Mouse (Mus musculus): ENCODE measurements around the gene Gm20422. TPM values are rescaled to one million over a fixed set of nuclear protein-coding genes. Genes with fewer than 3 reads are reported as not detected.

Gm20422 gene
- polyA plus RNA-seq, 1 experiment from 2014 or later, result 0.19 TPM

DNA sequence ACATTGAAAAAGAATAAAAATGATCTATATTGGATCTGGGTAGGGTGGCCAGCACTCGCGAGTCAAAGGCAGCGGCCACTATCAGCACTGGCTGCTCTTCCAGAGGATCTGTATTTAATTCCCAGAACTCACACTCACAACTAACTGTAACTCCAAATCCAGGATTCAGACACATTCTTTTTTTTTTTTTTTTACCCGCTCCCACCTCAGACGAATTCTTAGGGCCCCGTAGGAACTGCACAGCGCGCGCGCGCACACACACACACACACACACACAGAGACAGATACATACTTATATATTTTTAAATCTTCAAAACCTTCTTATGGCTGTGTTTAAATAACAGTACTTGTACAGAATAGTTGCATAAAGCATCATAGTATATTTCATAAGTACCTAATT, 15.7 kb upstream of the Gm20422 start:
- peak overlapping the region; percentile 100 for H3K4me3 ChIP-seq
- no peaks in the 10 kb centered on the region for H3K9me3 ChIP-seq (replicated peaks)
- H3K36me3 ChIP-seq, result peaks cover 29% of the 10 kb centered on the region
- peak overlapping the region; percentile 96 for H3K27ac ChIP-seq
- H3K27me3 ChIP-seq (ENCODE audit: low read depth, poor library complexity, severe bottlenecking), result no peaks in the 10 kb centered on the region
- H3K4me1 ChIP-seq, result peaks cover 23% of the 10 kb centered on the region
- no peak for DNase-seq (ENCODE audit: low spot score)
- 34% methylated on average over 11 of the region's 11 CpGs for WGBS

DNA sequence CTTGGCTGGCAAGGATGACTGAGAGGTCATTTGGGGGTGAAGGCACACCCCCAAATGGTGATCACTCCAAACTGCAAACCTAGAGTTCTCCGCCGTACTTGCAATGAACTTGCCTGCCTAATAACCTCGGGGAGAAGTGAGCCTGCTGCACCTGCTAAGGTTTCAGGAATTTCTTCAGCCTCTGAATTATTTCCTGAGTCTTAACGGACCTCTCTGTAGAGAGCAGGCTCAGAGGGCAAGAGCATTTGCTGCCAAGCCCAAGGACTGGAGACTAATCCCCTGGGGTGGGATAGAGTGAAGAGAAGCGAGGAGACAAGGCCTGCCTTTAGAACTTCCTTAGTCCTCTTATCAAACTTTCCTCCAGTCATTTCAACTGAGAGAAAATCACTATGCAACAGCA, 15.0 kb upstream of the Gm20422 start:
- no peaks in the 10 kb centered on the region for H3K9me3 ChIP-seq (replicated peaks)
- WGBS, result 78% methylated on average over 5 of the region's 5 CpGs
- no peak overlapping the region for H3K27ac ChIP-seq
- peaks cover 22% of the 10 kb centered on the region for H3K36me3 ChIP-seq
- peak overlapping the region; percentile 100 for H3K4me3 ChIP-seq
- peaks cover 23% of the 10 kb centered on the region for H3K4me1 ChIP-seq
- no peaks in the 10 kb centered on the region for H3K27me3 ChIP-seq (ENCODE audit: low read depth, poor library complexity, severe bottlenecking)
- DNase-seq (ENCODE audit: low spot score), result peak; percentile 25

DNA sequence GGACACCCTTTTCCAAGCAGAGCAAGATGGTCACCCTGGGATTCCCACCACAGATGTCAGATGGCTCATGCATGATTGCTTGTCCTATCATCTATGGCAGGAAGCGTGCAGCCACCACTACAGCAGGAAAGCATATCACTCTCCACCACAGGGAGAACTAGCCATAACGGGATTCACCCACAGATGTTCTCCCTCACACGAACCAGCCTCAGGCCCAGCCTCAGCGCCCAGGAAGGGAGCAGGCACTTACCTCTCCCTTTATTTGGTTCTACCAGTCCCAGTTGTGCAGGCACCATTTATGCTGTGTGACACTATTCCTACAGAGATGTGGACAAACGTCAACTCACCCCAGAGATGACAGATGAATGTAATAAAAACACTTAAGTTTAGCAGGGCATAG, 14.4 kb upstream of the Gm20422 start:
- WGBS, result 90% methylated on average over 5 of the region's 5 CpGs
- no peak overlapping the region for H3K4me3 ChIP-seq
- H3K9me3 ChIP-seq (replicated peaks), result no peaks in the 10 kb centered on the region
- peaks cover 16% of the 10 kb centered on the region for H3K36me3 ChIP-seq
- peaks cover 23% of the 10 kb centered on the region for H3K4me1 ChIP-seq
- H3K27me3 ChIP-seq (ENCODE audit: low read depth, poor library complexity, severe bottlenecking), result no peaks in the 10 kb centered on the region
- peak; percentile 18 for DNase-seq (ENCODE audit: low spot score)
- no peak overlapping the region for H3K27ac ChIP-seq

DNA sequence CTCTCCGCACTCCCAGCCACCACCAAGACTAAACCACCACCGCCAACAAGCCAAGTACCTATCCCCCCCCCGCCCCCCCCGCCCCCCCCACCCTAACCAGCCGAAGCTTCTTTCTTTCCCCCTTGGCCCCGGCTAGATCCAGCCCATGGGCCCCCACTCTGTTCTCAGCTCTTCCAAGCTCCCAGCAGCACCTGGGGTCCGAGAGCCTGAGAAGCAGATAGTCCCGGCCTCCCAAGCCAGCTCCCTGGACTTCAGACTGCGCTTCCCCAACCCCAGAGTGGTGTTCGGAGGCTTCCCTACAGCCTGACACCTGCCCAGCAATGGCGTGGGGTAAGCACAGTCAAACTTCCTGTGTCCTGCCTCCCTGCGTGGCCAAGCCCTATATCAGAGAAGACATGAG, 2.4 kb upstream of the Gm20422 start:
- peaks cover 7% of the 10 kb centered on the region; the same call in 1 of the 2 replicates for H3K36me3 ChIP-seq
- 70% methylated on average over 12 of the region's 12 CpGs for WGBS
- H3K4me1 ChIP-seq, result peaks cover 21% of the 10 kb centered on the region
- no peak overlapping the region for H3K4me3 ChIP-seq
- DNase-seq (ENCODE audit: low spot score), result no peak
- H3K9me3 ChIP-seq (replicated peaks), result no peaks in the 10 kb centered on the region
- no peak overlapping the region for H3K27ac ChIP-seq
- no peaks in the 10 kb centered on the region for H3K27me3 ChIP-seq (ENCODE audit: low read depth, poor library complexity, severe bottlenecking)

DNA sequence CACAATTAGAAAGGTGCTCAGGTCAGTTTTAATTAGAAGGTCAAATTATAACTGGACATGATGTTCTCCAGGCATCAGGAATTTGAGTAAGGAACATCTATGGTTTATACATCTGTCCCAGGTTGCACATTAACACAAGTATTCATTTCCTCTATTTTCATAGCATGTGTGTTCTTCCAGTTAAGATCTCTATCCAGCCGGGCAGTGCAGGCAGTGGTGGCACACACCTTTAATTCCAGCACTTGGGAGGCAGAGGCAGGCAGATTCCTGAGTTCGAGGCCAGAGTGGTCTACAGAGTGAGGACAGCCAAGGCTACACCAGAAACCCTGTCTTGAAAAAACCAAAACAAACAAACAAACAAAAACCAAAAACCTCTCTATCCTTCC, 456 bp upstream of the Gm20422 start:
- H3K36me3 ChIP-seq, result peaks cover 25% of the 10 kb centered on the region
- peak overlapping the region; percentile 98 for H3K27ac ChIP-seq
- H3K27me3 ChIP-seq (ENCODE audit: low read depth, poor library complexity, severe bottlenecking), result no peaks in the 10 kb centered on the region
- peaks cover 31% of the 10 kb centered on the region for H3K4me1 ChIP-seq
- 65% methylated on average over 2 of the region's 2 CpGs for WGBS
- H3K9me3 ChIP-seq (replicated peaks), result no peaks in the 10 kb centered on the region
- no peak for DNase-seq (ENCODE audit: low spot score)
- peak overlapping the region; percentile 78 for H3K4me3 ChIP-seq

DNA sequence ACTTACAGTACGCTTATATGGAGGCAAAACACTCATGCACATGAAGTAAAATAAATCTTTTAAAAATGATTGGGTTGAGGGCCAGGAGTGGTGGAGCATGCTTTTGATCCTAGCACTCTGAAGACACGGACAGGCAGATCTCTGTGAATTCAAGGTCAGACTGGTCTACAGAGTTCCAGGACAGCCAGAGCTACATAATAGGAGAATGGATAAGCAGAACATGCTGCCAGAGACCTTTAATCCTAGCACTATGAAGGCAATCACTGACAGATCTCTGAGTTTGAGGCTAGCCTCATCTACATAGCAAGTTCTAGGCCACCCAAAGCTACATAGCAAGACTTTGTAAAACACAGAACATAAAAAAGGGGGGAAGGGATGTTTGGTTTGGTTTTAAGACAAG, 2.6 kb downstream of the Gm20422 start:
- Histone ChIP-seq H3K27me3 (ENCODE audit: low read depth, poor library complexity, severe bottlenecking) (no peaks in the 10 kb centered on the region), H3K9me3 (replicated peaks) (no peaks in the 10 kb centered on the region), H3K4me3 (no peak overlapping the region), H3K36me3 (peaks cover 56% of the 10 kb centered on the region), H3K27ac (no peak overlapping the region), H3K4me1 (peaks cover 35% of the 10 kb centered on the region)
- DNase-seq (ENCODE audit: low spot score), result no peak
- WGBS, result 88% methylated on average over 2 of the region's 2 CpGs

DNA sequence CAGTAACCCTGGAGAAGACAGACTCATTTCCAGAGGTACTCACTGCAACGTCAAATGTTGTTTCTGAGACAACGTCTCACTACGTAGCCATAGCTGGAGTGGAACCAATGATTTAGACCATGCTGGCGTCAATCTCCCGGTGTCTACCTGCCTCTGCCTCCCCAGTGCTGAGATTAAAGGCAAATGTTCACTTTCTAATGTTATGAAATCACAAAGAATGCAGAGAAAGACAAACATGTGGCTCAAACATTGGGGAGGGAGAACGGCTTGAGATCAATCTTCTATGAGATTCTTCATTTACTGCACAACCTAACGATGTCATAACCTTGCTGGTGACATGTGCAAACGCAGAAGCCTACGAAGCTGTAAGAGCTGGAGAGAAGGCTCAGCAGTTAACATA, 3.5 kb downstream of the Gm20422 start:
- 89% methylated on average over 9 of the region's 9 CpGs for WGBS
- no peaks in the 10 kb centered on the region for H3K27me3 ChIP-seq (ENCODE audit: low read depth, poor library complexity, severe bottlenecking)

DNA sequence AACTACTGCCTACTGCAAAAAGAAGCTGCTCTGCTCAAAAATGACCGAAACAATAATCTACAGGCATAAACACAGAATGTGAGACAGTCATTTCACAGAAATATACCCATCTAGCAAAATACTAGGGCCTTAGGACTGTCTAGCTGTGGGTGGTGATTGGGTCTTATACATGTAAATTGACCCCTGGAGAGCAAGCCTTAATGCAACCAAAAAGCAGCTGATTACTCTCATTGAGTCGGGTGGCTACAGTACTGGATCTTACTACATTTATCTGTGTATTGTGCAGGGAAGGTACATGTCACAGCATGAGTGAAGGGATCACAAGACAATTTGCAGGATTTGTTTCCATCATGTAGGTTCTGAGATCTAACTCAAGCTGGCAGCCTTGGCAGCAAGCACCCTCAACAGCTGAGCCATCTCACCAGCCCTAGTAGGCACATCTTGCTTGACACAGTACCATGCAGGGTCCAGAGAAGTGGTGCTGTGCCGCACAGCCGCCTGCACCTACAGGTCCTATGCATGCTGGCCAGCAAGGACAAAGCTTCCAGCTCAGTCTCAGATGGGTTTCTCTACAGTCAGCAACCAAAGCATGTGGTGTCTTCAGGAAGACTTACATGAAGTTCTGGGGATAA, 12.8 kb downstream of the Gm20422 start:
- Histone ChIP-seq H3K27me3 (ENCODE audit: low read depth, poor library complexity, severe bottlenecking) (no peaks in the 10 kb centered on the region), H3K9me3 (replicated peaks) (no peaks in the 10 kb centered on the region), H3K4me1 (no peaks in the 10 kb centered on the region), H3K36me3 (peaks cover 95% of the 10 kb centered on the region), H3K4me3 (no peak overlapping the region), H3K27ac (no peak overlapping the region)
- WGBS, result 91% methylated on average over 4 of the region's 4 CpGs
- no peak for DNase-seq (ENCODE audit: low spot score)

More for the DNA sequence above, 3.5 kb downstream of the Gm20422 start:
- Histone ChIP-seq H3K36me3 (peaks cover 65% of the 10 kb centered on the region), H3K4me1 (peaks cover 35% of the 10 kb centered on the region), H3K4me3 (no peak overlapping the region), H3K27ac (no peak overlapping the region), H3K9me3 (replicated peaks) (no peaks in the 10 kb centered on the region)
- DNase-seq (ENCODE audit: low spot score), result no peak

DNA sequence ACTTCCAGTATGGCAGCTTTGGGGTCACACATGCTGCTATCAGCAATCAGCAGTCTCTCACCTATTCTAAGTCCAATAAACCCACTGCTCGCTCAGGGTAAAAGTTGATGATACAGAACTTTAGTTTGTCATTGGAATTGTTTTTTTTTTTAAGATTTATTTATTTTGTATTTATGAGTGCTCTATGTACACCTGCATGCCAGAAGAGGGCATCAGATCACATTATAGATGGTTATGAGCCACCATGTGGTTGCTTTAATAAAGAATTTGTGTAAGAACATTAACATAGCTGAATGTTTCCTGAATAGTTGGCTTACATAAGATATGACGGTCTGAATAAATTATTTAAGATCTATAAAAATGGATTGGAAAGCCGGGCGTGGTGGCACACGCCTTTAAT, 16.4 kb downstream of the Gm20422 start:
- Histone ChIP-seq H3K36me3 (peaks cover 78% of the 10 kb centered on the region), H3K4me1 (no peaks in the 10 kb centered on the region), H3K27me3 (ENCODE audit: low read depth, poor library complexity, severe bottlenecking) (no peaks in the 10 kb centered on the region), H3K4me3 (no peak overlapping the region), H3K9me3 (replicated peaks) (no peaks in the 10 kb centered on the region), H3K27ac (no peak overlapping the region)
- DNase-seq (ENCODE audit: low spot score), result no peak
- WGBS, result 96% methylated on average over 5 of the region's 5 CpGs

DNA sequence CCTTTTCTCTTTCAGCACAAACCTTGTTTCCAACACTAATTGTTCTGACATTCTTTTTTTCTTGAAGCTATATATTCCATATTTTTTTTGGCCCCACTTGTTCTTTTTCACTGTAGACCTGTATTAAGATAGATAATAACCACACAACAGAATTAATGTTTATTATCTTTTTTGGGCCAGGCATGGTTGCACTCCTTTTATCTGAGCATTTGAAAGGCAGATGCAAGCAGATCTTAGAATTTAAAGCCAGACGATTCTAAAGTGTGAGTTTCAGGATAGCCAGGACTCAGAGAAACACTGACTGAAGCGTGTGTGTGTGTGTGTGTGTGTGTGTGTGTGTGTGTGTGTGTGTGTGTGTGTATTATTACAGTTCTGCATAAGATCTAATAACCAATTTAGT, 22.2 kb downstream of the Gm20422 start:
- no peak overlapping the region for H3K4me3 ChIP-seq
- no peaks in the 10 kb centered on the region for H3K9me3 ChIP-seq (replicated peaks)
- no peak overlapping the region for H3K27ac ChIP-seq
- WGBS, result 95% methylated on average over 2 of the region's 2 CpGs
- H3K4me1 ChIP-seq, result peaks cover 8% of the 10 kb centered on the region; the same call in 1 of the 2 replicates
- DNase-seq (ENCODE audit: low spot score), result no peak
- no peaks in the 10 kb centered on the region for H3K27me3 ChIP-seq (ENCODE audit: low read depth, poor library complexity, severe bottlenecking)
- H3K36me3 ChIP-seq, result peaks cover 30% of the 10 kb centered on the region

DNA sequence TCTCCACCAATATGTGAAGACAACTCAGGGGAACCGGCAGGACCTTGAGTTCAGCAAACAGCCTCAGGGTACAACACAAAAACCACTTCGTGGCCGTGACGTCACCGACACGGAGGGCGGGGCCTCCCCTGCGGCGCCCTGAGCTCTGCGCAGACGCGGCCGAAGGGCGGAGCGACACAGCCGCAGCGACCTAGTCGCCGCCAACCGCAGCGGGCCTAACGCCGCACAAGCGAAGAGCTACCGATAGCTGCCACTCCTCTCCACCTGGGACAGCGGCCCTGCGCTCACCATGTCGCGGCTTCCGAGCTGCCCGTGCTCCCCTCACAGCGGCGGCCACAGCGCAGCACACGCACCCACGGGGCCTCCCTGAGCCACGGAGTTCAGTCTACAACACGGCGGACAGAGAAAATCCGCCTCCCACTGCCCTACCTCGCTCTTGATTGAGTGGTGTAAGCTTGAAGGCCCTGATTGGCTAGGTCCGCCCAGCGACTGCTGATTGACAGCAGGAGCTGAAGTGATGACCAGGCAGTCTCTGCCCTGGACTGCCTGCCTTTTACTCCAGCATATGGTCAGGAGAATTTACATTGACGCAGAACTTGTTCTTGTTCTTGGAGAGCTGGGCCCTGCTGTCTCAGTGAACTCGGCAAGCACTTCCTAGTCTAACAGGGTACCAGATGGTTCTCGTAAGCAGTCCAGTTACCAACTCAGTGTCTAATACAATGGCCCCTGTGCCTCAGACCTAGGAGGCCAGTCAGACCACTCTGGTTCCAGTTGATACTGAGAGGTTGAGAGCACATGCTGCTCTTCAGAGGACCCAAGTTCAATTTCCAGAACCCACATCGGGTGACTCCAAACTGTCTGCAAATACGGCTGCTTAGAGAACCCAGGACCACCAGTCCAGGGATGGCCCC, 24.9 kb downstream of the Gm20422 start, which contains the start of gene Zfp963:
Gene Zfp963, minus strand, starts transcription at position 427 of the 911 bp plus-strand sequence.
- H3K27me3 ChIP-seq (ENCODE audit: low read depth, poor library complexity, severe bottlenecking), result no peaks in the 10 kb centered on the region
- peaks cover 13% of the 10 kb centered on the region; the same call in 1 of the 2 replicates for H3K36me3 ChIP-seq
- H3K4me3 ChIP-seq, result peak within 1 kb of the TSS; percentile 72
- H3K9me3 ChIP-seq (replicated peaks), result no peaks in the 10 kb centered on the region
- peaks cover 8% of the 10 kb centered on the region; the same call in 1 of the 2 replicates for H3K4me1 ChIP-seq
- H3K27ac ChIP-seq, result peak within 1 kb of the TSS; percentile 96
- peak; percentile 95 for DNase-seq (ENCODE audit: low spot score)
- WGBS, result 3% methylated on average over 48 of the region's 48 CpGs

DNA sequence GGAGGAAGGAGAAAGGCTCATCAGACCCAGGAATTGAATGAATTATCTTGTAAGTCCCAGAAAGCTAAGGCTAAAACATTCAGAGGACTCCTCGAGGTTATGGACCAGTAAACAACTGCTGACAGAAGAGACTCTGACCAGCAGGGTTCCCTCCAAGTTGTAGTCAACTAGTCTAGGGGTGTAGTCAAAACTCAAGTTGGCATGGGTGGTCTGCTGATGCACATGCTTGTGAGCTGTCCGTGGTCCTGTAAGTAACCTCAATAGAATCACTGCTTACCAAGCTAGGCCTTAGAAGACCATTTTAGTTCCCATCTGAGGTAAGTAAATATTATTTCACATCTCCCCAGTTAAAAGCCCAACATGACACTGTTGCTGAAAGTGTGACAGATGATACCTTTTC, 33.5 kb downstream of the Gm20422 start:
- Histone ChIP-seq H3K27ac (no peak overlapping the region), H3K4me3 (no peak overlapping the region), H3K4me1 (no peaks in the 10 kb centered on the region), H3K36me3 (peaks cover 19% of the 10 kb centered on the region), H3K27me3 (ENCODE audit: low read depth, poor library complexity, severe bottlenecking) (no peaks in the 10 kb centered on the region), H3K9me3 (replicated peaks) (no peaks in the 10 kb centered on the region)
- 81% methylated on average over 2 of the region's 2 CpGs for WGBS
- DNase-seq (ENCODE audit: low spot score), result no peak

DNA sequence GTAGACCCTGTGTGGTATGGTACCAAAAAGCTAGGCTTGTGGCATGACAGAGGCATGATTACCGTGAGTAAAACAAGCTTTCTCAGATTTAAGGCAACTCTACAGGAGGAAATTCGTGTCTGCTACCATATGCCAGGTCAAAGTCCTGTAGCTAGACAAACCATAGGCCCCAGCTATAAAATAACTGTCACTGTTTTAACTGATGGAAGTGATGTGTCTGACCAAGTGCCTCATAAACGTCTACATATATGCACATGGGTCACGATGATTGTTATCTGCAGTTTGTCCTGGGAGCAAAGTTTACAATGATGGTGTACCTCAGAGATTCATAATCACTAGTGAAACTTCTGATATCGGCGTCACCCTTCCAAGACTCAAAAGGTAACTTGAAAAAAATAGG, 33.9 kb downstream of the Gm20422 start:
- no peaks in the 10 kb centered on the region for H3K4me1 ChIP-seq
- no peaks in the 10 kb centered on the region for H3K27me3 ChIP-seq (ENCODE audit: low read depth, poor library complexity, severe bottlenecking)
- H3K4me3 ChIP-seq, result no peak overlapping the region
- 87% methylated on average over 6 of the region's 6 CpGs for WGBS
- no peaks in the 10 kb centered on the region for H3K9me3 ChIP-seq (replicated peaks)
- DNase-seq (ENCODE audit: low spot score), result no peak
- H3K36me3 ChIP-seq, result peaks cover 19% of the 10 kb centered on the region
- H3K27ac ChIP-seq, result no peak overlapping the region
